Mouse (Mus musculus) mouse trophoblast stem cell (cell line): Measurements from ENCODE around the gene Zfp846.

ENCODE experiments used
- in situ Hi-C, 2 experiments: fragments of 300-500 bp; cut with MseI, MboI; formaldehyde crosslinking; loops; 2 replicates in 1 of 2; 3 replicates in 1 of 2; pipeline ENCODE4 v1.15.1; 2025

The Zfp846 gene

DNA sequence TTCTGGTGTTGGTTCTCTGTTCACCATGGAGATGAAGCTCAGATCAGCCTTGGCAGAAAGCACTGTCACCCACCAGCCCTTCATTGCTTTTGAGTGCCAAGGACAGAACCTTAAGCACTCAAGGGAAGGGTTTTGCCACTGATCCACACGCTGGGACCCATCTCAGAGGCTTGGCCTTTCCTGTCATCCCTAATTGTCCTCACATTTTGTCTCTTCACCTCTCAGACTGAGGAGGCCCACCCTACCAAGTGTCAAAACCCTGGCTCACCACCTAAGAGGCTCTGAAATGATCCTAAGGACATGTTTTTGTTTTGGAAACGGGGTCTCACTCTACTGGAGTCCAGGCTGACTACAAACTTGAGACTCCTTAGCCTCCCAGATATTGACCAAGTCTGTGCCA, 55.7 kb downstream of the Zfp846 start:
- in situ Hi-C loops: no loop called here

DNA sequence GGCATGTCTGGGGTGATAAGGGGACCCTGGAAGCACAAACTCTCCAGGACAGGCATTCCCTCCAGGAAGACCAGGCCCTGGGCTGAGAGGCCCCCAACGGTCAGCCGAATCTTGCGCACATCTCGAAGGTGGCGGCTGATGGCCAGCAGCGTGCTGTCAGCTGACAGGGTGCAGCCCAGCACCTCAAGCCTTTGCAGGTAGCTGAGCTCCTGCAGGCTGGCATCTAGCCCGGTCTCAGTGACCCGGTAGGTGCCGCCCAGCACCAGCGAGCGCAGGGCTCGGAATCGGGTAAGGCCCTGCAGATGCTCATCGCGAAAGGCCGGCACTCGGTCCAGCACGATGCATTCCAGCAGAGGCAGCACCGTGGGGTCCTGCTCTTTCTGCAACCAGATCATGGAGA, 57.5 kb downstream of the Zfp846 start:
- in situ Hi-C loops: no loop called here

DNA sequence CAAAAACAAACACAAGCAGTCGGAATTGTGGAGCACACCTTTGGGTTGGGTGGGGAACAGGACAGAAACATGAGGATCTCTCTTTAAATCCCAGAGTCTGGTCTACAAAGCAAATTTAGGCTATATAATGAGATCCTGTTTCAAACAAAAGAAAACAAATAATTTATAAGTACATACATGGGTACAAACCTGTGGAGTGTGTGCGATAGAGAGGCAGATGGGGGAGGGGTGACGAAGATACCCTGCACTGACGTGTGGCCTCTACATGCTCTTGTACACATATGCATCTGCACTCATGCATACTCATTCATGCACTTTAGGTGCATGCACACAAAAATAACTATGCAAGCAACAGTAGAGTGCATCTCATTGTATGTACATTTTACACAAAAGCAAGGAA, 58.4 kb downstream of the Zfp846 start:
- in situ Hi-C loops: no loop called here

DNA sequence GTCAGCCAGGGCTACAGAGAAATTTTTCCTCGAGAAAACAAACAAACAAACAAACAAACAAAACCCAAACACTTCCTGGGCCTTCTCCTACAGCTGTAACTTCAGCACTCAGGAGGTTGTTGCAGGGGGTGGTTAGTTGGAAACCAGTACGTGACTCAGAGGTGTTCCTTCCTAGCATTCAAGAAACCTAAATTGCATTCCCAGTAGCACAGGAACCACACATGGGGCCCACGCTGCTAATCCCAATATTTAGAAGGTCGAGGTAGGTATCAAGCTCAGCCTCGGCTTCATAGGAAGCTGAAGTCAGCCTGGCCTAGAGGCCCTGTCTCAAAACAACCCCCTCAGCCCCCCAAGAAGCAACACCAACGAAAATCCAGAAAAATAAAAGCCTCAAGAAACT, 60.4 kb downstream of the Zfp846 start:
- in situ Hi-C loops: no loop called here

DNA sequence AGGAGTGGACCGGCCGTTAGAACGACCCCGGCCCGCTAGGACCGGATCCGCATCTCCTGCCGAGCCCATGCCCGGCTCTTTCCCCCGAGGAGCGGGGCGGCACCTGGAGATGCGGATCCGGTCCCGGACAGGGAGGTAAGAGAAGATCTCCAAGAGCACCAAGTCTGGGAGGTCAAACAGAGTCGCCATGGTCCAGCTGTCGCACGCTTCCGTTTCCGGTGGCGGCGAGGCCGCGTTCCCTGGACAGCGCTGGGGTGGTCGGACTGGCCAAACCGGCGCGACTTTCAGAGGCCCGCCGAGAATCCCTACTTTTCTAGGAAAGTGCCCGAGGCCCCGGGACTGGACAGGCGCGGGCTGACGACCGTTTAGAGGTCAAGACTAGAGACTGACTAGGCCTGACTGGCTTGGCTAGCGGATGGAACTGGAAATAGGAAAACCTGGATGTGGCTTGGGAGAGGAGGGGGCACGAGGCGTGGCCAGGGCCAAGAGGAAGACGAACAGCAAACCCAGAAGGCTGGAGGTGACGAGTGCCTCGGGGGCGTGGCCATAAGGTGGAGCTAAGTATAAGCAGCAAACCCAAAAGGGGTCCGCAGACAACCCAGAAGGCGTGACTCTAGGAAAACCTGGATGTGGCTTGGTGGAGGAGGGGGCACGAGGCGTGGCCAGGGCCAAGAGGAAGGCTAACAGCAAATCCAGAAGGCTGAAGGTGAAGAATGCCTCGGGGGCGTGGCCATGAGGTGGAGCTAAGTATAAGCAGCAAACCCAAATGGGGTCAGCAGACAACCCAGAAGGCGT, 61.2 kb downstream of the Zfp846 start, which contains the start of gene Ubl5:
Ubl5 (plus strand) TSS at position 778 of the 795 bp plus-strand sequence.
- in situ Hi-C loops: no loop called here

DNA sequence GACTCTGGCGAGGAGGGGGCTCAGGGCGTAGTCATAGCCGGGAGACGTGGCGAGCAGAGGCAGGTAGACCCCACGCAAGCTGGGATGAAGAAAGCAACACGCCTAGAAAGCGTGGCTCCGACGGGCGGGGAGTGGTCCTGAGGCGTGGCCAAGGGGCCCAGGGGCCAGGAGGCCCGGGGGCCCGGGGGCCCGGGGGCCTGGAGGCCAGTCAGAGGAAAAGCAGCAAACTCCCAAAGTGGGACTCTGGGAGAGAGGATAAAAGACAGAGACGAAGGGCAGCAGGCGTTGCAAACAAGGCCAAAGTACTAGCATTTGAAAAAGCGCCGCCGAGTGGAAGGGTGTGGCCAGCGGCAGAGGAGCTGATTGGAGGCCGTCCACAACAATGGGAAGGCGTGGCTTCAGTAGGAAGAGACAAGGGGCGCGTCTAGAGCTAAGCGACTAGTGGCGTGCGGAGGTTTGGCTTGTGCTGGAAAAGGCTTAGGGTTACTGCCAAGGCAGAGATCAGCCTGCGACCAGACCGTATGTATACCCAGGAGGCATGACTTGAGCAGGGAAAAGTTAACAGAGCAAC, 61.9 kb downstream of the Zfp846 start:
- in situ Hi-C loops: no loop called here

DNA sequence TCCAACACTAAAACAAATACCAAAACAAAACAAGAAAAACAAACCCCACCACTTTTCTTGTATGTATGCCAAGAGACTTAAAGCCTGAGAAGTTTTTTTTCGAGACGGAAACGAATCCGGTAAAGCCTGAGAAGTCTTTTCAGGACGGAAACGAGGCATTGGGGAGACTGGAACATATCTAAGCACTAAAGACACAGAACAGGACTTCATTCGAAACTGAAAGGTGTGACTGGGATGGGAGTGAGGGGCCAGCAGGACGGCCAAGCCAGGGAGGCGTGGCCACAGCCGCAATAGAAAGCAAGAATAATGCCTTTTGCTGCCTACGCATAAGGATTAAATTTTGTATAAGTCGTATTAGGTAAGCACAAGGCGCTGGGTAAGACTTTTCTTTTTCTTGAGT, 62.7 kb downstream of the Zfp846 start:
- in situ Hi-C loops: no loop called here

DNA sequence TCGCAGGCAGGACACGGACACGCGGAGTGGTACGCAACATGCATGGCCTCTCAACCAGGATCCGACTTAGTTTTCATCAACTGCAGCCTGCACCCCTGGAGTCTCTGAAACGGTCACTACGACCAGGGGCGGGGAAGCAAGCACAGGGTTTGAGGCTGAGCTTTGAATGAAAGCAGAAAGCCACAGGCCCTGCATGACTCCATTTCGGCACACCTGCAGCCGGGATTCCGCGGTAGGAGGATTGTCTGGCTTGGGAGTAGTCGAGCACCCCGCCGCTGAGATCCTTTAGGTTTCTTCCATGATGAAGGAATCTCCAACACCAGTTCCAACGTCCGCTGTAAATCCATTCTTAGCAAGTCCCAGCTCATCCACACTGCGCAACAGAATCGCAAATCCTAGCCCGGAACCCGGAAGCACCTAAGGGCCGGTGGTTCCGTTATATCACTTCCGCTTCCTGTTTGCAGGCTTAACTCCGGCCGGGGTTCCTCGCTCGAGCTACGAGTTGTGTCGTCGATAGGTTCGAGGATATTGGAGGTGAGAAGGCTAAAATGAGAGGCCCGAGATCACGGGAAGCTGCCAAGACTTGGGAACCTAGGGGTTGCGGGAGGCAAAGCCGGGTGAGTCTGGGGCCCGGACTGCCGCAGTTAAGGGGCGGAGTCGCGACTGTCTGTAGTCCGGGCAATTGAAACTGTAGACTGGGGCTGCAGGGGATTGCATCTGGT, 63.4 kb downstream of the Zfp846 start, which contains the start of gene Fbxl12:
Fbxl12 (minus strand) TSS at position 408 of the 722 bp plus-strand sequence.
- in situ Hi-C loops: no loop called here

DNA sequence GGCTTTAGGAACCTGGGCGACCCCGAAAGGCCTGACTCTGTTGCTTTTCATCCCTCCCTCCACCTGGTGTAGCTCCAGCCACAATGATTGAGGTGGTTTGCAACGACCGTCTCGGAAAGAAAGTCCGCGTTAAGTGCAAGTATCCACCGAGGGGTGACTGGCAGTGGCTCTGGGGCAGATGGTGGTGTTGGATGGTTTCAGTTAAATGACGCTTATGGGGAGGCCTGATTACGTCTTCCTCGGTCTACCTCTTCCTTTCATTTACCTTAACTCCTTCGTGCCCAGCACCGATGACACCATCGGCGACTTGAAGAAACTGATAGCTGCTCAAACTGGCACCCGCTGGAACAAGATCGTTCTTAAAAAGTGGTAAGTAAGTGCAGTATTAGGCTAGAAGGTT, 64.0 kb downstream of the Zfp846 start:
- in situ Hi-C loops: no loop called here

DNA sequence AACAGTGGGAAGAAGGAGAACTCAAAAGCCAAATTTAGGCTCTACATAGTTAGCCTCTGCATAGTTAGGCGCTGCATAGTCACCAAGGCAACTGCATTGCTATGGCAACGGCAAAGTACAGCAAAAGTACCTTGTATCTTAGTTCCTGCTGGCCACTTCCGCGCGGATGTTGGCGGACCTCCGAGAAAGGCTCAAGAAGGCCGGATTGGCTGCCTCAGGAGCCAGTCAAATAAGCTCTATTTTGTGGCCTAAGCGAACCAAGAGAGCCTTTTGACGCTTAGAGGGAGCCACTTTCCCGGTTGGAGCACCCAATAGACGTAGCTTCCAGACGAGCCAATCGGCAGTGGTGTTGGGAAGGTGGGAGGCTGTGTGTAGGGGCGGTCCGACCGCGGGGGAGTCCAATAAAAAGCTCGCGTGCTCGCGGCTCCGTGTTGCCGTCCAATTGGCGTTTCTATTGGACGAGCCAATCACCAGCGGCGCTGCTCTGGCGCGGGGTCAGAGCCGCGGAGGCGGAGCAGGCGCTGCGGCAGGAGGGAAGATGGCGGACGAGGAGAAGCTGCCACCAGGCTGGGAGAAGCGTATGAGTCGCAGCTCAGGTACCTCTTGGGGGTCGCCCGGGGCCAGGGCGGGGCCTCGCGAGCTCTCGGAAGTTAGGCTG, 70.6 kb downstream of the Zfp846 start, which contains the start of gene Pin1:
Pin1 (plus strand) TSS at position 494 of the 658 bp plus-strand sequence.
- in situ Hi-C loops: no loop called here

DNA sequence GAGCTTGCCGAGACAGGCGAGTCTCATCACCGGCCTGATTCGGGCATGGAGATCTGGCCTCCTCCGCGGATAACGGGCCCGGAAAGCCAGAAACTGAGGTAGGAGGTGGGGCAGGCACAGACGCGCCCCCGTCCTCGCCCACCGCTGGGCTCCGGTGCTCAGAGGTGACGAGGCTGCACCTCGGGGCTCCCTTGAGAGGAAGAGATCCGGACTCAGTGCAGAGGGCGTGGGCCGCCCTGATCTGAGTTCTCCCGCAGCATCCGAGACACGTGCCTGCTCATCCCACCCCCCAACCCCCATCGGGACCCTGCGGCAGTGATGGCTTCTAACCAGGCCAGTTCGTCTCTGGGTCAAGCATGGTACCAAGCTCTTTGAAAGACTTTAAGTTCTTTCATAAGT, 71.2 kb downstream of the Zfp846 start:
- in situ Hi-C loops: no loop called here

DNA sequence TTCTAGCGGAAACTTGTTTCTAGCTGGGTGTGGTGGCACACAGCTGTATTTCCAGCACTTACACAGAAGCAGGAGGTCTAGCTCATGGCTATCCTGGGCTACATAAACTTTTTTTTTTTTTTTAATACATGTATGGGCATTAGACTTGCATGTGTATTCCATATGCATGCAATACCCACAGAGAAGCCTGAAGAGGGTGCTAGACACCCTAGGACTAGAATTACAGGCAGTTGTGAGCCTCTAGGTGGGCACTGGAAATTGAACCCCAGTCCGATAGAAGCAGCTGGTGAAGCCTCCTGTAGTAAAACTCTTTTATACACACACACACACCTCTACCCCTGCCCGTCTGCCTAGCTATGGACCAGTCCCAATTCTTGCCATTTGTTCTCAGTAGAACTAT, 72.8 kb downstream of the Zfp846 start:
- in situ Hi-C loops: no loop called here
